Mouse (Mus musculus) heart, adult 2 months (tissue): ENCODE results near the gene Mief2. TPM values are rescaled to one million over a fixed set of nuclear protein-coding genes. Genes with fewer than 3 reads are reported as not detected.

Source experiments
- DNase-seq, 2 experiments: peaks; one replicate each; pipeline ENCODE4 v3.0.0; 2021
- H3K27ac ChIP-seq: fragments of 200-600 bp; 2 replicates; pipeline ENCODE4 v1.8.1; 2022
- H3K27me3 ChIP-seq: fragments of 200-500 bp; 2 replicates; pipeline ENCODE4 v1.6.1; 2012; ENCODE audit warnings: mild to moderate bottlenecking, low read length, inconsistent platforms, mixed read lengths; ENCODE audit not compliant: control insufficient read depth, insufficient read depth
- H3K36me3 ChIP-seq: fragments of 200-500 bp; 2 replicates; pipeline ENCODE4 v1.6.1; 2012; ENCODE audit warnings: low read length, inconsistent platforms; ENCODE audit not compliant: control insufficient read depth, insufficient read depth
- H3K4me1 ChIP-seq: fragments of 200-500 bp; 2 replicates; pipeline ENCODE4 v1.6.1; 2011; ENCODE audit warnings: low read length; ENCODE audit not compliant: control insufficient read depth, insufficient read depth
- H3K4me3 ChIP-seq: fragments of 200-600 bp; 2 replicates; pipeline ENCODE4 v1.8.1; 2022
- H3K79me2 ChIP-seq: fragments of 200-500 bp; replicated peaks from 2 replicates; pipeline ENCODE4 v1.6.1; 2012; ENCODE audit warnings: mild to moderate bottlenecking, inconsistent platforms, low read length, moderate library complexity, mixed read lengths; ENCODE audit not compliant: control insufficient read depth, insufficient read depth
- H3K9ac ChIP-seq: fragments of 200-500 bp; 2 replicates; pipeline ENCODE4 v1.6.1; 2012; ENCODE audit warnings: low read depth, mild to moderate bottlenecking, control low read depth, inconsistent platforms, low read length, mixed read lengths
- CTCF ChIP-seq: fragments of 200-600 bp; IDR thresholded peaks from 2 replicates; pipeline ENCODE4 v1.8.1; 2022; ENCODE audit warnings: antibody characterized with exemption, mild to moderate bottlenecking, moderate library complexity
- EP300 ChIP-seq: fragments of 200-500 bp; IDR thresholded peaks from 2 replicates; pipeline ENCODE4 v1.6.1; 2011; ENCODE audit warnings: low read depth, low read length, control low read depth; ENCODE audit not compliant: insufficient read depth
- POLR2A ChIP-seq: fragments of 200-500 bp; IDR thresholded peaks from 2 replicates; pipeline ENCODE4 v1.6.1; 2011; ENCODE audit warnings: mild to moderate bottlenecking, low read depth, low read length, control low read depth; ENCODE audit not compliant: insufficient read depth
- WGBS: fragments of 180-500 bp; shearing (Covaris S2); methylation state at CpG from one replicate; pipeline ENCODE4 v1.1.7; 2018; 5-methylcytosine and 5-hydroxymethylcytosine counted together
- intact Hi-C: fragments of 180-260 bp; cut with DNase I; formaldehyde crosslinking; loops from one replicate; pipeline ENCODE4 v1.15.1; 2025
- microRNA-seq, 2 experiments: library from miRNA; unstranded; fragments of <30 nt; microRNA quantifications; one replicate each; pipeline ENCODE4 v1.2.0; 2021
- polyA plus RNA-seq: library from polyadenylated mRNA; depleted of rRNA; stranded (reverse); fragments of >200 nt; gene quantifications from 2 replicates; pipeline ENCODE4 v1.2.3, GENCODE M21; 2012; rRNA removed
- total RNA-seq, 2 experiments: library from RNA; stranded (reverse); gene quantifications; 2 replicates each; pipeline ENCODE4 v1.2.3; 2021

The Mief2 gene
- total and polyA plus RNA-seq, 3 experiments: 31.1 to 36.2 (median 34.8) TPM

- H3K27me3 ChIP-seq: no peaks in the 10 kb centered on the region
- TF ChIP-seq POLR2A (no peak), CTCF (no peak), EP300 (no peak)
- no peak for DNase-seq
- H3K27ac ChIP-seq: peak overlapping the region; percentile 97
- intact Hi-C loops: loop anchor here (2.0 kb wide), 4 partner anchors 55 to 239 kb away; partner anchors contain the start of genes Alkbh5, Dhrs7b, Llgl1 and Tmem11
- H3K4me1 ChIP-seq: peaks cover 25% of the 10 kb centered on the region
- H3K36me3 ChIP-seq: peaks cover 19% of the 10 kb centered on the region
- H3K4me3 ChIP-seq: peak overlapping the region; percentile 84
- peak overlapping the region; percentile 71 for H3K9ac ChIP-seq
- 5% methylated on average over 17 of the region's 17 CpGs for WGBS
- peaks cover 4% of the 10 kb centered on the region for H3K79me2 ChIP-seq
Observed at GRCm38 (mm10) chr11:60776107-60776828, 48.1 kb downstream of the Mief2 start.

GRCm38 (mm10) chr11:60776829-60777740 lies 48.9 kb downstream of the Mief2 start, which contains the start of the genes Top3a and Smcr8:
Top3a (minus strand) TSS chr11:60777365.
Smcr8 (plus strand) TSS chr11:60777524.
- Histone ChIP-seq H3K9ac (peak within 1 kb of the TSS; percentile 87), H3K4me3 (peak within 1 kb of the TSS; percentile 84), H3K4me1 (peaks cover 26% of the 10 kb centered on the region), H3K27ac (peak within 1 kb of the TSS; percentile 97), H3K36me3 (peaks cover 21% of the 10 kb centered on the region), H3K79me2 (peaks cover 2% of the 10 kb centered on the region), H3K27me3 (no peaks in the 10 kb centered on the region)
- intact Hi-C loops: loop anchor here (1.0 to 2.0 kb wide), 5 partner anchors 50 to 240 kb away; partner anchors contain the start of genes Alkbh5, Dhrs7b, Flii and Llgl1
- DNase-seq: peak; percentile 87 to 90
- TF ChIP-seq CTCF: no peak
- TF ChIP-seq EP300: peak; percentile 60; the same call in 1 of the 2 replicates
- peak; percentile 92 for TF ChIP-seq POLR2A
- under 1% methylated on average over 62 of the region's 62 CpGs for WGBS

GRCm38 (mm10) chr11:60777801-60778370 lies 49.7 kb downstream of the Mief2 start:
- peaks cover 22% of the 10 kb centered on the region for H3K36me3 ChIP-seq
- DNase-seq: no peak
- no peak for TF ChIP-seq EP300
- no peak for TF ChIP-seq CTCF
- TF ChIP-seq POLR2A: no peak
- H3K4me3 ChIP-seq: peak overlapping the region; percentile 84
- H3K79me2 ChIP-seq: peaks cover 2% of the 10 kb centered on the region
- intact Hi-C loops: loop anchor here (1.0 to 2.0 kb wide), 5 partner anchors 51 to 241 kb away; partner anchors contain the start of genes Alkbh5, Dhrs7b, Flii and Llgl1
- WGBS: 25% methylated on average over 16 of the region's 16 CpGs
- peak overlapping the region; percentile 97 for H3K27ac ChIP-seq
- H3K4me1 ChIP-seq: peaks cover 28% of the 10 kb centered on the region
- peak overlapping the region; percentile 87 for H3K9ac ChIP-seq
- no peaks in the 10 kb centered on the region for H3K27me3 ChIP-seq

- peaks cover 22% of the 10 kb centered on the region for H3K36me3 ChIP-seq
- DNase-seq: no peak
- peaks cover 28% of the 10 kb centered on the region for H3K4me1 ChIP-seq
- no peaks in the 10 kb centered on the region for H3K27me3 ChIP-seq
- 71% methylated on average over 10 of the region's 10 CpGs for WGBS
- H3K9ac ChIP-seq: no peak overlapping the region; the same call in 1 of the 2 replicates
- H3K4me3 ChIP-seq: peak overlapping the region; percentile 11
- TF ChIP-seq POLR2A: no peak
- TF ChIP-seq CTCF: no peak
- no peak for TF ChIP-seq EP300
- no peak overlapping the region for H3K27ac ChIP-seq
- peaks cover 2% of the 10 kb centered on the region for H3K79me2 ChIP-seq
- intact Hi-C loops: no loop called here
Observed at GRCm38 (mm10) chr11:60779673-60780189, 51.5 kb downstream of the Mief2 start.

Small RNA genes within 50 kb of the gene (microRNA-seq; reads per million reads assigned to microRNA genes)
- 3.9 to 7.3 reads per million in 2 experiments for gene Mir5100

Other genes starting within 250 kb of the Mief2 start
- gene Alkbh5, start 192.0 kb upstream of the Mief2 start, total RNA-seq: 10 to 100 TPM; 80.1 to 90.3 TPM
- 24.0 and 36.7 TPM in 2 replicates for gene Alkbh5, start 192.0 kb upstream of the Mief2 start, polyA plus RNA-seq
- gene Llgl1, start 28.7 kb upstream of the Mief2 start, total RNA-seq: 10 to 100 TPM; 11.1 TPM
- gene Llgl1, start 28.7 kb upstream of the Mief2 start, polyA plus RNA-seq: 23.5 and 25.9 TPM in 2 replicates
- 100 to 1,000 TPM; 127 to 130 TPM for gene Flii, start 1.1 kb upstream of the Mief2 start, total RNA-seq
- gene Flii, start 1.1 kb upstream of the Mief2 start, polyA plus RNA-seq: 152 and 168 TPM in 2 replicates
- 1 to 10 TPM; 3.7 to 4.6 TPM for gene Top3a, start 49.0 kb downstream of the Mief2 start, total RNA-seq
- 3.3 and 3.4 TPM in 2 replicates for gene Top3a, start 49.0 kb downstream of the Mief2 start, polyA plus RNA-seq
- 10 to 100 TPM; 13.9 to 15.3 TPM for gene Smcr8, start 49.1 kb downstream of the Mief2 start, total RNA-seq
- 6.0 and 9.7 TPM in 2 replicates for gene Smcr8, start 49.1 kb downstream of the Mief2 start, polyA plus RNA-seq
- 10 to 100 TPM in 1 of 2 experiments, 1 to 10 TPM in 1; 8.4 to 10.5 TPM for gene Shmt1, start 83.3 kb downstream of the Mief2 start, total RNA-seq
- gene Shmt1, start 83.3 kb downstream of the Mief2 start, polyA plus RNA-seq: 7.4 TPM in 2 replicates
- 10 to 100 TPM; 20.6 to 21.0 TPM for gene Dhrs7b, start 102.2 kb downstream of the Mief2 start, total RNA-seq
- gene Dhrs7b, start 102.2 kb downstream of the Mief2 start, polyA plus RNA-seq: 14.4 and 22.1 TPM in 2 replicates
- gene Tmem11, start 150.9 kb downstream of the Mief2 start, total RNA-seq: 10 to 100 TPM; 28.3 to 31.4 TPM
- gene Tmem11, start 150.9 kb downstream of the Mief2 start, polyA plus RNA-seq: 59.6 and 66.7 TPM in 2 replicates
- 10 to 100 TPM; 11.4 to 13.4 TPM for gene Natd1, start 186.4 kb downstream of the Mief2 start, total RNA-seq
- 15.6 and 20.0 TPM in 2 replicates for gene Natd1, start 186.4 kb downstream of the Mief2 start, polyA plus RNA-seq
- gene Map2k3, start 203.6 kb downstream of the Mief2 start, total RNA-seq: 10 to 100 TPM; 71.1 to 79.3 TPM
- 56.5 and 56.7 TPM in 2 replicates for gene Map2k3, start 203.6 kb downstream of the Mief2 start, polyA plus RNA-seq